Mouse (Mus musculus): ENCODE data around the gene Ank3. TPM values are rescaled to one million over a fixed set of nuclear protein-coding genes. Genes with fewer than 3 reads are reported as not detected.
A peak's percentile ranks its signal among the peaks of the same experiment; 100 is the strongest.

Ank3 gene
- total RNA-seq, 2 experiments from 2014 or later = 84.5 to 114 TPM

- DNase-seq = no peak
- intact Hi-C loops (cut with DNase I) = no loop called here
Measured at GRCm38 (mm10) chr10:69731863-69732262, 333.3 kb downstream of the Ank3 start.

- no peak for DNase-seq
- intact Hi-C loops (cut with DNase I) = no loop called here
Measured at GRCm38 (mm10) chr10:69736241-69736640, 337.7 kb downstream of the Ank3 start.

- intact Hi-C loops (cut with DNase I) = no loop called here
- DNase-seq = no peak
Measured at GRCm38 (mm10) chr10:69738741-69739271, 340.2 kb downstream of the Ank3 start.

GRCm38 (mm10) chr10:69742528-69742927 lies 344.0 kb downstream of the Ank3 start:
- intact Hi-C loops (cut with DNase I) = no loop called here
- DNase-seq = no peak

- intact Hi-C loops (cut with DNase I) = no loop called here
Measured at GRCm38 (mm10) chr10:69744181-69744580, 345.6 kb downstream of the Ank3 start.

GRCm38 (mm10) chr10:69744871-69745270 lies 346.3 kb downstream of the Ank3 start:
- no peak for DNase-seq
- intact Hi-C loops (cut with DNase I) = no loop called here

More at GRCm38 (mm10) chr10:69744181-69744580, 345.6 kb downstream of the Ank3 start:
- no peak for DNase-seq

- DNase-seq = no peak
- intact Hi-C loops (cut with DNase I) = no loop called here
Measured at GRCm38 (mm10) chr10:69746322-69746721, 347.7 kb downstream of the Ank3 start.

GRCm38 (mm10) chr10:69746730-69747129 lies 348.2 kb downstream of the Ank3 start:
- DNase-seq = no peak
- intact Hi-C loops (cut with DNase I) = no loop called here

- no peak for DNase-seq
- intact Hi-C loops (cut with DNase I) = no loop called here
Measured at GRCm38 (mm10) chr10:69751416-69751815, 352.8 kb downstream of the Ank3 start.

GRCm38 (mm10) chr10:69753464-69753863 lies 354.9 kb downstream of the Ank3 start:
- DNase-seq = no peak
- intact Hi-C loops (cut with DNase I) = no loop called here

- intact Hi-C loops (cut with DNase I) = no loop called here
- no peak for DNase-seq
Measured at GRCm38 (mm10) chr10:69756956-69757672, 358.5 kb downstream of the Ank3 start.

- intact Hi-C loops (cut with DNase I) = no loop called here
- no peak for DNase-seq
Measured at GRCm38 (mm10) chr10:69762977-69763376, 364.4 kb downstream of the Ank3 start.

GRCm38 (mm10) chr10:69764402-69764801 lies 365.8 kb downstream of the Ank3 start:
- intact Hi-C loops (cut with DNase I) = no loop called here
- DNase-seq = no peak

- DNase-seq = no peak
- intact Hi-C loops (cut with DNase I) = no loop called here
Measured at GRCm38 (mm10) chr10:69777065-69777645, 378.6 kb downstream of the Ank3 start.

- no peak for DNase-seq
- intact Hi-C loops (cut with DNase I) = no loop called here
Measured at GRCm38 (mm10) chr10:69777736-69778135, 379.2 kb downstream of the Ank3 start.

- intact Hi-C loops (cut with DNase I) = no loop called here
- no peak for DNase-seq
Measured at GRCm38 (mm10) chr10:69779246-69779645, 380.7 kb downstream of the Ank3 start.

GRCm38 (mm10) chr10:69781491-69781890 lies 382.9 kb downstream of the Ank3 start:
- intact Hi-C loops (cut with DNase I) = no loop called here

GRCm38 (mm10) chr10:69785235-69785634 lies 386.7 kb downstream of the Ank3 start:
- intact Hi-C loops (cut with DNase I) = no loop called here

More at GRCm38 (mm10) chr10:69781491-69781890, 382.9 kb downstream of the Ank3 start:
- DNase-seq = peak; percentile 32 to 34

GRCm38 (mm10) chr10:69785692-69786091 lies 387.1 kb downstream of the Ank3 start:
- intact Hi-C loops (cut with DNase I) = no loop called here
- no peak for DNase-seq

More at GRCm38 (mm10) chr10:69785235-69785634, 386.7 kb downstream of the Ank3 start:
- peak in 1 of 2 experiments; percentile 23 for DNase-seq

GRCm38 (mm10) chr10:69786220-69786993 lies 387.8 kb downstream of the Ank3 start:
- DNase-seq = no peak
- intact Hi-C loops (cut with DNase I) = no loop called here

- intact Hi-C loops (cut with DNase I) = no loop called here
- DNase-seq = no peak
Measured at GRCm38 (mm10) chr10:69787379-69787778, 388.8 kb downstream of the Ank3 start.
